Mouse (Mus musculus) MEL (cell line): ENCODE measurements around the gene Emx2. TPM values are rescaled to one million over a fixed set of nuclear protein-coding genes. Genes with fewer than 3 reads are reported as not detected.

ENCODE experiments used
- DNase-seq: peaks from one replicate; pipeline ENCODE4 v3.0.0; 2011; ENCODE audit warnings: low read depth, low spot score
- H3K27ac ChIP-seq: 2 replicates; pipeline ENCODE4 v1.5.1; 2012; ENCODE audit warnings: low read depth, mild to moderate bottlenecking, control low read depth, low read length, moderate library complexity; ENCODE audit not compliant: control insufficient read depth
- H3K27me3 ChIP-seq, 2 experiments: fragments of 150-350 bp in 1 of 2; sonication (generic) in 1 of 2; 2 replicates each; pipeline ENCODE4 v1.6.1; 2012; ENCODE audit warnings: low read length in 2 of 2, mild to moderate bottlenecking in 2 of 2, improper control_type of control experiment in 1 of 2, moderate library complexity in 1 of 2; ENCODE audit not compliant: insufficient read depth in 2 of 2, control insufficient read depth in 1 of 2
- H3K36me3 ChIP-seq, 2 experiments: 2 replicates each; pipeline ENCODE4 v1.6.1; 2012 to 2014; ENCODE audit warnings: low read length in 2 of 2, improper control_type of control experiment in 1 of 2, inconsistent platforms in 1 of 2, mild to moderate bottlenecking in 1 of 2; ENCODE audit not compliant: insufficient read depth in 2 of 2, control insufficient read depth in 1 of 2
- H3K4me1 ChIP-seq, 2 experiments: fragments of 150-350 bp in 1 of 2; sonication (generic) in 1 of 2; 2 replicates each; pipeline ENCODE4 v1.6.1; 2012; ENCODE audit warnings: low read length in 2 of 2, improper control_type of control experiment in 1 of 2, mild to moderate bottlenecking in 1 of 2; ENCODE audit not compliant: insufficient read depth in 2 of 2, control insufficient read depth in 1 of 2
- H3K4me3 ChIP-seq, 2 experiments: fragments of 150-350 bp in 1 of 2; sonication (generic) in 1 of 2; 2 replicates each; pipeline ENCODE4 v1.5.1; 2012; ENCODE audit warnings: low read depth in 2 of 2, low read length in 2 of 2, mild to moderate bottlenecking in 2 of 2, moderate library complexity in 2 of 2, control low read depth in 1 of 2, improper control_type of control experiment in 1 of 2; ENCODE audit not compliant: control insufficient read depth in 1 of 2, insufficient read depth in 1 of 2
- H3K79me2 ChIP-seq: 2 replicates; pipeline ENCODE4 v1.6.1; 2012; ENCODE audit warnings: mild to moderate bottlenecking, low read length, moderate library complexity; ENCODE audit not compliant: control insufficient read depth, poor library complexity, insufficient read depth
- H3K9ac ChIP-seq: 2 replicates; pipeline ENCODE4 v1.6.1; 2012; ENCODE audit warnings: low read depth, mild to moderate bottlenecking, control low read depth, low read length, moderate library complexity; ENCODE audit not compliant: control insufficient read depth, poor library complexity, severe bottlenecking
- H3K9me3 ChIP-seq: fragments of 150-350 bp; sonication (generic); replicated peaks from 2 replicates; pipeline ENCODE4 v1.6.1; 2012; ENCODE audit warnings: mild to moderate bottlenecking, low read length, improper control_type of control experiment, moderate library complexity; ENCODE audit not compliant: insufficient read depth
- CHD1 ChIP-seq: IDR thresholded peaks from 2 replicates; pipeline ENCODE4 v1.6.1; 2012; ENCODE audit warnings: low read depth, mild to moderate bottlenecking, inconsistent platforms, low read length, improper control_type of control experiment
- CHD2 ChIP-seq: IDR thresholded peaks from 2 replicates; pipeline ENCODE4 v1.6.1; 2011; ENCODE audit warnings: low read length, improper control_type of control experiment
- E2F4 ChIP-seq: IDR thresholded peaks from 2 replicates; pipeline ENCODE4 v1.6.1; 2011; ENCODE audit warnings: low read depth, low read length, improper control_type of control experiment, borderline replicate concordance
- EP300 ChIP-seq, 2 experiments: IDR thresholded peaks; 2 replicates each; pipeline ENCODE4 v1.6.1; 2011; ENCODE audit warnings: improper control_type of control experiment in 2 of 2, low read length in 2 of 2, low read depth in 1 of 2, mild to moderate bottlenecking in 1 of 2
- ETS1 ChIP-seq: IDR thresholded peaks from 2 replicates; pipeline ENCODE4 v1.6.1; 2012; ENCODE audit warnings: low read depth, mild to moderate bottlenecking, inconsistent platforms, low read length, improper control_type of control experiment, moderate library complexity
- GABPA ChIP-seq: IDR thresholded peaks from 2 replicates; pipeline ENCODE4 v1.6.1; 2012; ENCODE audit warnings: low read depth, mild to moderate bottlenecking, inconsistent platforms, low read length, improper control_type of control experiment, moderate library complexity
- JUND ChIP-seq: IDR thresholded peaks from 2 replicates; pipeline ENCODE4 v1.6.1; 2011; ENCODE audit warnings: low read depth, mild to moderate bottlenecking, improper control_type of control experiment, low read length
- KAT2A ChIP-seq: conservative IDR thresholded peaks from 2 replicates; pipeline ENCODE4 v1.6.1; 2012; ENCODE audit warnings: low read depth, low read length, improper control_type of control experiment, inconsistent platforms
- MAX ChIP-seq: IDR thresholded peaks from 2 replicates; pipeline ENCODE4 v1.6.1; 2011; ENCODE audit warnings: low read length, improper control_type of control experiment
- MAZ ChIP-seq: IDR thresholded peaks from 2 replicates; pipeline ENCODE4 v1.6.1; 2012; ENCODE audit warnings: low read depth, mild to moderate bottlenecking, inconsistent platforms, low read length, improper control_type of control experiment
- MXI1 ChIP-seq: IDR thresholded peaks from 2 replicates; pipeline ENCODE4 v1.6.1; 2011; ENCODE audit warnings: mild to moderate bottlenecking, low read depth, low read length, improper control_type of control experiment
- MYB ChIP-seq: IDR thresholded peaks from 2 replicates; pipeline ENCODE4 v1.6.1; 2011; ENCODE audit warnings: mild to moderate bottlenecking, low read depth, low read length, improper control_type of control experiment
- MYC ChIP-seq: IDR thresholded peaks from 2 replicates; pipeline ENCODE4 v1.6.1; 2011; ENCODE audit warnings: low read depth, mild to moderate bottlenecking, low read length, improper control_type of control experiment, moderate library complexity
- NELFE ChIP-seq: IDR thresholded peaks from 2 replicates; pipeline ENCODE4 v1.6.1; 2011; ENCODE audit warnings: low read depth, low read length, improper control_type of control experiment
- POLR2AphosphoS5 ChIP-seq: IDR thresholded peaks from 2 replicates; pipeline ENCODE4 v1.6.1; 2012; ENCODE audit warnings: low read depth, borderline replicate concordance, mild to moderate bottlenecking, inconsistent platforms, low read length, moderate library complexity, mixed read lengths
- RCOR1 ChIP-seq: IDR thresholded peaks from 2 replicates; pipeline ENCODE4 v1.6.1; 2012; ENCODE audit warnings: low read depth, mild to moderate bottlenecking, inconsistent platforms, low read length, improper control_type of control experiment
- SIN3A ChIP-seq: IDR thresholded peaks from 2 replicates; pipeline ENCODE4 v1.6.1; 2012; ENCODE audit warnings: low read length, improper control_type of control experiment, inconsistent platforms
- SMC3 ChIP-seq: IDR thresholded peaks from 2 replicates; pipeline ENCODE4 v1.6.1; 2011; ENCODE audit warnings: low read depth, low read length, improper control_type of control experiment
- TAL1 ChIP-seq: IDR thresholded peaks from 2 replicates; pipeline ENCODE4 v1.6.1; 2012; ENCODE audit warnings: mild to moderate bottlenecking, inconsistent platforms, low read length, moderate library complexity, mixed read lengths
- TBP ChIP-seq: IDR thresholded peaks from 2 replicates; pipeline ENCODE4 v1.8.0; 2011; ENCODE audit warnings: low read depth, low read length, improper control_type of control experiment
- TCF12 ChIP-seq: IDR thresholded peaks from 2 replicates; pipeline ENCODE4 v1.6.1; 2014; ENCODE audit warnings: low read depth, mild to moderate bottlenecking, inconsistent platforms, low read length, improper control_type of control experiment, moderate library complexity
- USF2 ChIP-seq, 2 experiments: IDR thresholded peaks; 2 replicates each; pipeline ENCODE4 v1.6.1; 2011 to 2012; ENCODE audit warnings: improper control_type of control experiment in 2 of 2, low read length in 2 of 2, borderline replicate concordance in 1 of 2, inconsistent platforms in 1 of 2, low read depth in 1 of 2, mild to moderate bottlenecking in 1 of 2; ENCODE audit not compliant: insufficient read depth in 1 of 2
- polyA plus RNA-seq, 2 experiments: library from polyadenylated mRNA; stranded (reverse) in 1 of 2; unstranded in 1 of 2; fragments of >175 nt in 1 of 2; fragments of >200 nt in 1 of 2; gene quantifications; 2 replicates each; pipeline versions ENCODE4 v1.2.1 to v1.2.4; 2012; ENCODE audit warnings: low replicate concordance in 2 of 2, low read depth in 1 of 2; ENCODE audit not compliant: insufficient read length in 2 of 2, insufficient read depth in 1 of 2, missing spikeins in 1 of 2
- total RNA-seq: library from RNA; depleted of rRNA; stranded (reverse); fragments of 300-350 nt; gene quantifications from 2 replicates; pipeline ENCODE4 v1.2.3, GENCODE M21; 2012

The Emx2 gene
- total and polyA plus RNA-seq, 3 experiments, result 0.08 TPM; not detected in 2

GRCm38 (mm10) chr19:59472844-59473243 lies 14.7 kb downstream of the Emx2 start:
- Histone ChIP-seq H3K9me3 (no peaks in the 10 kb centered on the region), H3K4me3 (no peak overlapping the region)
- TF ChIP-seq MAZ (no peak), USF2 (IDR thresholded peaks at IDR 0.05; ENCODE audit: borderline replicate concordance in 1 of 2, insufficient read depth in 1 of 2, low read depth in 1 of 2, low read length in 2 of 2) (no peak), ETS1 (no peak), SIN3A (no peak), EP300 (IDR thresholded peaks at IDR 0.05; ENCODE audit: low read depth in 1 of 2, low read length in 2 of 2) (no peak), KAT2A (no peak), TBP (no peak), CHD2 (no peak), SMC3 (no peak), E2F4 (no peak)
- TF ChIP-seq, all 39 proteins: peak for 0
- Histone ChIP-seq H3K4me1 (no peaks in the 10 kb centered on the region), H3K27ac (no peak overlapping the region), H3K27me3 (no peaks in the 10 kb centered on the region), H3K9ac (no peak overlapping the region), H3K36me3 (no peaks in the 10 kb centered on the region), H3K79me2 (no peaks in the 10 kb centered on the region)
- DNase-seq, result no peak

- H3K4me3 ChIP-seq, result no peak overlapping the region
- no peaks in the 10 kb centered on the region for H3K9me3 ChIP-seq
- no peaks in the 10 kb centered on the region for H3K36me3 ChIP-seq
- no peak overlapping the region for H3K27ac ChIP-seq
- DNase-seq, result no peak
- no peak for TF ChIP-seq MAZ
- TF ChIP-seq EP300 (IDR thresholded peaks at IDR 0.05; ENCODE audit: low read depth in 1 of 2, low read length in 2 of 2), result no peak
- no peak for TF ChIP-seq CHD1
- TF ChIP-seq JUND, result no peak
- no peak for TF ChIP-seq ETS1
- TF ChIP-seq KAT2A, result no peak
- TF ChIP-seq MAX, result no peak
- TF ChIP-seq MXI1, result no peak
- no peak for TF ChIP-seq RCOR1
- TF ChIP-seq TCF12, result no peak
- TF ChIP-seq MYC, result no peak
- TF ChIP-seq GABPA, result no peak
- TF ChIP-seq TAL1, result no peak
- TF ChIP-seq MYB, result no peak
- TF ChIP-seq POLR2AphosphoS5, result no peak
- no peak for TF ChIP-seq NELFE
- no peak for TF ChIP-seq SIN3A
- no peaks in the 10 kb centered on the region; a peak in 1 of 4 replicates for H3K27me3 ChIP-seq
- no peak overlapping the region for H3K9ac ChIP-seq
- H3K79me2 ChIP-seq, result no peaks in the 10 kb centered on the region
- H3K4me1 ChIP-seq, result no peaks in the 10 kb centered on the region
Observed at GRCm38 (mm10) chr19:59479912-59480311, 21.7 kb downstream of the Emx2 start.
